Comparison of ENCODE assay signal across 21 mouse cellular contexts in the genomic region with DNA sequence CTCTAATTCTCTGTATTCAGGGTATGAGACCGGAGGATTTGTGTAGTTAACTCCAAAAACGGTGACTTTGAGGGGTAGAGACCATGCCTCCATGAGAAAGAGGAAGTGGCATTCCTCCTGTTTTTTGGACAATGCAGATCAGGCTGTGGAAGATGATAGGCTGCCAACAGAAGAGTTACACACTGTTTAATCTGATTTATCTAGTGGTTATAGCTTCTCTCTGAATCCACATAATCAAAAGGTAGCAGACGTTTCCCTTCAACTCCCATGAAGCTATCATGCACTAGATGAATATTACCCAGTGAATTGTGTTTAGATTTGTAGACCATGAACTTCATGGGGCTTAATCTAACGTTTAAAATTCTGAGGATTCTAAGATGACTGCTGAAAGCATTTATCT.
DNase-seq lines count a peak whose midpoint lies in the region; ATAC-seq and TF ChIP-seq lines count a peak whose summit lies in the region.
"Had no signal": no experiment of that assay in that cellular context is flagged by ENCODE, and none has a peak within 500 bp of the region (broad histone marks: within the 10 kb centered on the region; RNA-seq: fewer than 3 reads in every experiment).

No protein-coding gene starts in this region.

- TF ChIP-seq RAD21 in MEL (IDR thresholded peaks at IDR 0.05; ENCODE audit: low read depth, low read length), result no peak

- TF ChIP-seq CTCF in MEL (IDR thresholded peaks at IDR 0.05 in 2 of 3, conservative IDR thresholded peaks at IDR 0.05 in 1 of 3; ENCODE audit: control insufficient read depth in 1 of 3, insufficient read depth in 1 of 3, low read depth in 2 of 3, low read length in 3 of 3, poor library complexity in 1 of 3, severe bottlenecking in 1 of 3), result no peak

- H3K79me2 ChIP-seq in MEL (ENCODE audit: control insufficient read depth, insufficient read depth, low read length, poor library complexity), result no peaks in the 10 kb centered on the region

- H3K27me3 ChIP-seq in MEL (ENCODE audit: control insufficient read depth in 1 of 2, insufficient read depth in 2 of 2, low read length in 2 of 2), result no peaks in the 10 kb centered on the region
- H3K27me3 ChIP-seq in neural tube, embryonic 15.5 days (replicated peaks), result no peaks in the 10 kb centered on the region
- H3K27me3 ChIP-seq: CH12.LX, Patski had no signal

- H3K9me3 ChIP-seq in MEL (replicated peaks; ENCODE audit: insufficient read depth, low read length), result no peaks in the 10 kb centered on the region
- H3K9me3 ChIP-seq in neural tube, embryonic 15.5 days (replicated peaks), result no peaks in the 10 kb centered on the region

- no peak overlapping the region for H3K4me3 ChIP-seq in MEL (ENCODE audit: control insufficient read depth in 1 of 2, insufficient read depth in 1 of 2, low read depth in 2 of 2, low read length in 2 of 2)
- H3K4me3 ChIP-seq in neural tube, embryonic 15.5 days (replicated peaks), result no peak overlapping the region

- no peak overlapping the region for H3K4me2 ChIP-seq in neural tube, embryonic 15.5 days

- no peaks in the 10 kb centered on the region; a peak in 1 of 4 replicates for H3K4me1 ChIP-seq in MEL (ENCODE audit: control insufficient read depth in 1 of 2, insufficient read depth in 2 of 2, low read length in 2 of 2)
- H3K4me1 ChIP-seq in neural tube, embryonic 15.5 days, result no peaks in the 10 kb centered on the region

- TF ChIP-seq EP300 in MEL (IDR thresholded peaks at IDR 0.05; ENCODE audit: low read depth in 1 of 2, low read length in 2 of 2), result peak; percentile 87 to 88

- no peak overlapping the region for H3K9ac ChIP-seq in MEL (ENCODE audit: control insufficient read depth, low read depth, low read length, poor library complexity, severe bottlenecking)
- H3K9ac ChIP-seq in neural tube, embryonic 15.5 days (replicated peaks), result no peak overlapping the region

- ATAC-seq in neural tube, embryonic 15.5 days (ENCODE audit: low FRiP score), result no peak
- ATAC-seq: activated CD4-positive, CD25-positive, alpha-beta regulatory T cell, adult 4 months; CD4-positive, CD25-positive, alpha-beta regulatory T cell, adult 4 months; Patski had no signal

- peak; percentile 65 for DNase-seq in MEL (ENCODE audit: low read depth, low spot score)
- DNase-seq in MEL-GATA-1-ER (ENCODE audit: extremely low read depth, low read depth), result peak; percentile 51
- DNase-seq in frontal cortex, postnatal 14 days (ENCODE audit: low spot score in 2 of 2), result no peak
- DNase-seq: adrenal gland, adult 2 months; adrenal gland, adult 8-10 months; adrenal gland, postnatal 10 days; adrenal gland, postnatal 14 days; adrenal gland, postnatal 25 days; adrenal gland, postnatal 36 days; B cell, adult 2 months; cerebellum, adult 11 months; cerebellum, adult 11-12 months; cerebellum, adult 18-20 months; cerebellum, adult 2 months; cerebellum, adult 8-10 months had no signal

- peaks cover 0 to 10% of the 10 kb centered on the region in 2 experiments; a peak in 2 of 4 replicates for H3K36me3 ChIP-seq in MEL (ENCODE audit: control insufficient read depth in 1 of 2, insufficient read depth in 2 of 2, low read length in 2 of 2)
- H3K36me3 ChIP-seq in neural tube, embryonic 15.5 days, result no peaks in the 10 kb centered on the region
- H3K36me3 ChIP-seq: G1E had no signal

- H3K27ac ChIP-seq in MEL (ENCODE audit: control insufficient read depth, low read depth, low read length), result no peak overlapping the region
- H3K27ac ChIP-seq in neural tube, embryonic 15.5 days (replicated peaks), result no peak overlapping the region

- WGBS in neural tube, embryonic 15.5 days, result 77% methylated on average over 4 of the region's 4 CpGs

- TF ChIP-seq POLR2A in MEL (IDR thresholded peaks at IDR 0.05; ENCODE audit: control insufficient read depth in 1 of 2, insufficient read depth in 1 of 2, low read depth in 1 of 2, low read length in 2 of 2, poor library complexity in 1 of 2), result no peak

TF ChIP-seq in MEL, 35 proteins besides CTCF, POLR2A, EP300 and RAD21:
- TF ChIP-seq JUND (IDR thresholded peaks at IDR 0.05; ENCODE audit: low read depth, low read length), result no peak
- TF ChIP-seq BHLHE40 (IDR thresholded peaks at IDR 0.05; ENCODE audit: borderline replicate concordance, low read depth, low read length), result no peak
- TF ChIP-seq NRF1 (IDR thresholded peaks at IDR 0.05; ENCODE audit: insufficient read depth, low read depth, low read length, poor library complexity, severe bottlenecking), result no peak
- TF ChIP-seq SMC3 (IDR thresholded peaks at IDR 0.05; ENCODE audit: low read depth, low read length), result no peak
- TF ChIP-seq CHD1 (IDR thresholded peaks at IDR 0.05; ENCODE audit: low read depth, low read length), result no peak
- peak; percentile 25; the same call in 1 of the 2 replicates for TF ChIP-seq MYB (IDR thresholded peaks at IDR 0.05; ENCODE audit: low read depth, low read length)
- TF ChIP-seq RCOR1 (IDR thresholded peaks at IDR 0.05; ENCODE audit: low read depth, low read length), result peak; percentile 83
- peak; percentile 84 for TF ChIP-seq TCF12 (IDR thresholded peaks at IDR 0.05; ENCODE audit: low read depth, low read length)
- no peak for TF ChIP-seq TBP (IDR thresholded peaks at IDR 0.05; ENCODE audit: low read depth, low read length)
- no peak for TF ChIP-seq ZNF384 (IDR thresholded peaks at IDR 0.05; ENCODE audit: low read depth, low read length)
- TF ChIP-seq TAL1 (IDR thresholded peaks at IDR 0.05; ENCODE audit: low read length), result peak; percentile 43
- peak; percentile 57 for TF ChIP-seq GATA1 (IDR thresholded peaks at IDR 0.05; ENCODE audit: low read depth, low read length)
- no peak for TF ChIP-seq E2F4 (IDR thresholded peaks at IDR 0.05; ENCODE audit: borderline replicate concordance, low read depth, low read length)
- TF ChIP-seq MYC (IDR thresholded peaks at IDR 0.05; ENCODE audit: low read depth, low read length), result no peak
- TF ChIP-seq POLR2AphosphoS2 (IDR thresholded peaks at IDR 0.05; ENCODE audit: low read length), result no peak
- TF ChIP-seq ETS1 (IDR thresholded peaks at IDR 0.05; ENCODE audit: low read depth, low read length), result 0 out of 2 replicates have a peak, but pooled peaks have one; percentile 29
- TF ChIP-seq MXI1 (IDR thresholded peaks at IDR 0.05; ENCODE audit: low read depth, low read length), result no peak

Comparison
In these comparisons a context has a peak if more than half of its experiments do, and no peak if none do; other contexts are left out.
1. DNase-seq: peak in MEL (single experiment) and MEL-GATA-1-ER (single experiment); none in frontal cortex, postnatal 14 days (0 of 2).